14 mouse cellular contexts compared by ENCODE assay signal in genomic region chr5:124499001-124499400, GRCm38 (mm10). TPM values are rescaled to one million over a fixed set of nuclear protein-coding genes. Genes with fewer than 3 reads are reported as not detected.
DNase-seq lines count a peak whose midpoint lies in the region; ATAC-seq lines count a peak whose summit lies in the region.
"Had no signal": no experiment of that assay in that cellular context is flagged by ENCODE, and none has a peak within 500 bp of the region (broad histone marks: within the 10 kb centered on the region; RNA-seq: fewer than 3 reads in every experiment).

No protein-coding gene starts in this region.

- H3K4me3 ChIP-seq in heart, embryonic 13.5 days = no peak overlapping the region
- H3K4me3 ChIP-seq in lung, embryonic 15.5 days = no peak overlapping the region
- H3K4me3 ChIP-seq in macrophage (ENCODE audit: inconsistent target) = no peak overlapping the region
- H3K4me3 ChIP-seq: hindbrain, embryonic 13.5 days; limb, embryonic 12.5 days had no signal

- H3K79me2 ChIP-seq in macrophage (ENCODE audit: inconsistent target) = no peaks in the 10 kb centered on the region

- peaks cover 22% of the 10 kb centered on the region for H3K4me1 ChIP-seq in heart, embryonic 13.5 days
- peaks cover 13% of the 10 kb centered on the region for H3K4me1 ChIP-seq in lung, embryonic 15.5 days
- H3K4me1 ChIP-seq: limb, embryonic 12.5 days had no signal

- H3K36me3 ChIP-seq in heart, embryonic 13.5 days = peaks cover 89% of the 10 kb centered on the region
- H3K36me3 ChIP-seq in lung, embryonic 15.5 days = peaks cover 47% of the 10 kb centered on the region
- H3K36me3 ChIP-seq in macrophage (ENCODE audit: inconsistent target) = peaks cover 6% of the 10 kb centered on the region; the same call in 1 of the 2 replicates

- H3K27ac ChIP-seq in heart, embryonic 13.5 days (replicated peaks) = peak overlapping the region; percentile 56
- H3K27ac ChIP-seq in lung, embryonic 15.5 days = peak overlapping the region; percentile 49; the same call in 1 of the 2 replicates
- peak overlapping the region; percentile 54; the same call in 1 of the 2 replicates for H3K27ac ChIP-seq in macrophage
- H3K27ac ChIP-seq: hindbrain, embryonic 13.5 days; limb, embryonic 12.5 days had no signal

- WGBS in heart, embryonic 13.5 days = 31% methylated on average over 5 of the region's 5 CpGs
- WGBS in lung, embryonic 15.5 days = 35% methylated on average over 5 of the region's 5 CpGs
- WGBS in macrophage (ENCODE audit: missing documents) = 97% methylated on average over 5 of the region's 5 CpGs

- ATAC-seq in heart, embryonic 13.5 days (ENCODE audit: extremely low read depth, insufficient number of reproducible peaks, low FRiP score, low TSS enrichment) = no peak
- no peak for ATAC-seq in lung, embryonic 15.5 days (ENCODE audit: borderline replicate concordance, extremely low read depth, low FRiP score, low TSS enrichment)

- H3K9me3 ChIP-seq in heart, embryonic 13.5 days = no peaks in the 10 kb centered on the region
- no peaks in the 10 kb centered on the region for H3K9me3 ChIP-seq in lung, embryonic 15.5 days
- H3K9me3 ChIP-seq: hindbrain, embryonic 13.5 days; limb, embryonic 12.5 days had no signal

- peak overlapping the region; percentile 13; the same call in 1 of the 2 replicates for H3K9ac ChIP-seq in heart, embryonic 13.5 days
- no peak overlapping the region for H3K9ac ChIP-seq in lung, embryonic 15.5 days
- H3K9ac ChIP-seq: hindbrain, embryonic 13.5 days; limb, embryonic 12.5 days had no signal

- no peaks in the 10 kb centered on the region for H3K27me3 ChIP-seq in heart, embryonic 13.5 days (replicated peaks)
- no peaks in the 10 kb centered on the region for H3K27me3 ChIP-seq in lung, embryonic 15.5 days
- H3K27me3 ChIP-seq: hindbrain, embryonic 13.5 days; limb, embryonic 12.5 days had no signal

- DNase-seq in heart, adult 9 months (ENCODE audit: low spot score in 2 of 2) = no peak
- DNase-seq in lung, postnatal 4 days = no peak
- peak; percentile 75 for DNase-seq in embryo, embryonic 10 days (ENCODE audit: low spot score)
- no peak for DNase-seq in ovary, postnatal 10 days (ENCODE audit: low spot score)
- no peak for DNase-seq in layer of hippocampus, adult 9-10 months (ENCODE audit: low spot score)
- DNase-seq: cerebellum, postnatal 36 days; kidney, adult 8-10 months; layer of hippocampus, adult 9-11 months; lung, postnatal 36 days had no signal

- no peak overlapping the region for H3K4me2 ChIP-seq in heart, embryonic 13.5 days
- no peak overlapping the region for H3K4me2 ChIP-seq in lung, embryonic 15.5 days
- H3K4me2 ChIP-seq: hindbrain, embryonic 13.5 days; limb, embryonic 12.5 days had no signal

RNA-seq across cellular contexts. Expression of gene Snrnp35, which starts 16.1 kb away (rescaled TPM):
- polyA plus RNA-seq in heart, embryonic 13.5 days (2015; fragmentation: Nextera tagmentation; extraction: Ambion mirVana) = 22.9 and 23.9 TPM in 2 replicates
- 25.3 and 26.5 TPM in 2 replicates for polyA plus RNA-seq in lung, embryonic 15.5 days (2015; fragmentation: Nextera tagmentation; extraction: Ambion mirVana)
- total RNA-seq in macrophage (2018; cell fraction: chromatin; rRNA removed) = 10 to 100 TPM; 15.6 to 53.0 (median 28.3) TPM
- 10 to 100 TPM; 19.7 to 42.3 (median 33.0) TPM for total RNA-seq in macrophage (2018; cell fraction: cytosol; rRNA removed)
- total RNA-seq in macrophage (2018; cell fraction: nucleus; rRNA removed) = 10 to 100 TPM; 21.0 to 56.7 (median 36.5) TPM
- polyA plus RNA-seq in macrophage (2018) = 30.6 to 47.7 TPM (median 30.7 TPM) in 3 replicates

RNA-seq across cellular contexts. Expression of gene Rilpl2, which starts 20.8 kb away (rescaled TPM):
- polyA plus RNA-seq in heart, embryonic 13.5 days (2015; fragmentation: Nextera tagmentation; extraction: Ambion mirVana) = 12.3 and 14.8 TPM in 2 replicates
- polyA plus RNA-seq in lung, embryonic 15.5 days (2015; fragmentation: Nextera tagmentation; extraction: Ambion mirVana) = 31.4 and 31.7 TPM in 2 replicates
- total RNA-seq in macrophage (2018; cell fraction: chromatin; rRNA removed) = 100 to 1,000 TPM in 23 of 26 experiments, 10 to 100 TPM in 3; 66.4 to 240 (median 153) TPM
- 100 to 1,000 TPM; 114 to 215 (median 162) TPM for total RNA-seq in macrophage (2018; cell fraction: cytosol; rRNA removed)
- total RNA-seq in macrophage (2018; cell fraction: nucleus; rRNA removed) = 100 to 1,000 TPM in 24 of 26 experiments, 10 to 100 TPM in 2; 60.8 to 263 (median 159) TPM
- polyA plus RNA-seq in macrophage (2018) = 47.7 to 134 TPM (median 74.0 TPM) in 3 replicates

RNA-seq across cellular contexts. Expression of gene Rilpl1, which starts 32.2 kb away (rescaled TPM):
- polyA plus RNA-seq in heart, embryonic 13.5 days (2015; fragmentation: Nextera tagmentation; extraction: Ambion mirVana) = 21.8 and 23.1 TPM in 2 replicates
- polyA plus RNA-seq in lung, embryonic 15.5 days (2015; fragmentation: Nextera tagmentation; extraction: Ambion mirVana) = 20.7 and 20.8 TPM in 2 replicates
- total RNA-seq in macrophage (2018; cell fraction: chromatin; rRNA removed) = 1 to 10 TPM; 1.3 to 9.8 (median 4.4) TPM
- total RNA-seq in macrophage (2018; cell fraction: cytosol; rRNA removed) = 10 to 100 TPM in 3 of 26 experiments, 1 to 10 TPM in 23; 3.7 to 13.4 (median 6.3) TPM
- 10 to 100 TPM in 1 of 26 experiments, 1 to 10 TPM in 25; 1.5 to 12.4 (median 3.8) TPM for total RNA-seq in macrophage (2018; cell fraction: nucleus; rRNA removed)
- 4.3 to 9.6 TPM (median 7.6 TPM) in 3 replicates for polyA plus RNA-seq in macrophage (2018)

RNA-seq across cellular contexts. Expression of gene Tmed2, which starts 41.5 kb away (rescaled TPM):
- 396 and 446 TPM in 2 replicates for polyA plus RNA-seq in heart, embryonic 13.5 days (2015; fragmentation: Nextera tagmentation; extraction: Ambion mirVana)
- polyA plus RNA-seq in lung, embryonic 15.5 days (2015; fragmentation: Nextera tagmentation; extraction: Ambion mirVana) = 636 TPM in 2 replicates
- 100 to 1,000 TPM in 4 of 26 experiments, 10 to 100 TPM in 22; 47.8 to 107 (median 75.2) TPM for total RNA-seq in macrophage (2018; cell fraction: chromatin; rRNA removed)
- total RNA-seq in macrophage (2018; cell fraction: cytosol; rRNA removed) = 100 to 1,000 TPM; 250 to 501 (median 304) TPM
- total RNA-seq in macrophage (2018; cell fraction: nucleus; rRNA removed) = 100 to 1,000 TPM; 113 to 376 (median 199) TPM
- 260 to 815 TPM (median 355 TPM) in 3 replicates for polyA plus RNA-seq in macrophage (2018)

RNA-seq across cellular contexts. Expression of gene Ddx55, which starts 53.7 kb away (rescaled TPM):
- 8.7 and 8.8 TPM in 2 replicates for polyA plus RNA-seq in heart, embryonic 13.5 days (2015; fragmentation: Nextera tagmentation; extraction: Ambion mirVana)
- polyA plus RNA-seq in lung, embryonic 15.5 days (2015; fragmentation: Nextera tagmentation; extraction: Ambion mirVana) = 12.3 and 12.5 TPM in 2 replicates
- total RNA-seq in macrophage (2018; cell fraction: chromatin; rRNA removed) = 10 to 100 TPM; 13.2 to 80.1 (median 41.5) TPM
- total RNA-seq in macrophage (2018; cell fraction: cytosol; rRNA removed) = 1 to 10 TPM; 1.6 to 8.5 (median 6.1) TPM
- 10 to 100 TPM in 24 of 26 experiments, 1 to 10 TPM in 2; 7.2 to 50.0 (median 21.2) TPM for total RNA-seq in macrophage (2018; cell fraction: nucleus; rRNA removed)
- 6.2 to 9.1 TPM (median 7.9 TPM) in 3 replicates for polyA plus RNA-seq in macrophage (2018)
